Mouse (Mus musculus) brain, embryonic 14.5 days (tissue): Measurements from ENCODE around the gene Kcnj3. TPM values are rescaled to one million over a fixed set of nuclear protein-coding genes. Genes with fewer than 3 reads are reported as not detected.

Experiments used
- DNase-seq: peaks from one replicate; pipeline ENCODE4 v3.0.0-alpha.2; 2011; ENCODE audit warnings: low read depth
- CTCF ChIP-seq: fragments of 200-500 bp; IDR thresholded peaks from 2 replicates; pipeline ENCODE4 v1.5.1; 2012; ENCODE audit warnings: inconsistent platforms, mild to moderate bottlenecking, moderate library complexity, borderline replicate concordance; ENCODE audit not compliant: insufficient read depth, insufficient read length; ENCODE audit errors: extremely low read depth
- POLR2A ChIP-seq: fragments of 200-500 bp; IDR thresholded peaks from 2 replicates; pipeline ENCODE4 v1.6.1; 2012; ENCODE audit warnings: mild to moderate bottlenecking, inconsistent platforms, borderline replicate concordance; ENCODE audit not compliant: poor library complexity, insufficient read depth, insufficient read length, severe bottlenecking; ENCODE audit errors: extremely low read depth
- polyA plus RNA-seq: library from polyadenylated mRNA; depleted of rRNA; stranded (reverse); fragments of >200 nt; gene quantifications from 2 replicates; pipeline ENCODE4 v1.2.3, GENCODE M21; 2012; rRNA removed

Kcnj3 gene
- 5.2 and 8.6 TPM in 2 replicates for polyA plus RNA-seq

DNA sequence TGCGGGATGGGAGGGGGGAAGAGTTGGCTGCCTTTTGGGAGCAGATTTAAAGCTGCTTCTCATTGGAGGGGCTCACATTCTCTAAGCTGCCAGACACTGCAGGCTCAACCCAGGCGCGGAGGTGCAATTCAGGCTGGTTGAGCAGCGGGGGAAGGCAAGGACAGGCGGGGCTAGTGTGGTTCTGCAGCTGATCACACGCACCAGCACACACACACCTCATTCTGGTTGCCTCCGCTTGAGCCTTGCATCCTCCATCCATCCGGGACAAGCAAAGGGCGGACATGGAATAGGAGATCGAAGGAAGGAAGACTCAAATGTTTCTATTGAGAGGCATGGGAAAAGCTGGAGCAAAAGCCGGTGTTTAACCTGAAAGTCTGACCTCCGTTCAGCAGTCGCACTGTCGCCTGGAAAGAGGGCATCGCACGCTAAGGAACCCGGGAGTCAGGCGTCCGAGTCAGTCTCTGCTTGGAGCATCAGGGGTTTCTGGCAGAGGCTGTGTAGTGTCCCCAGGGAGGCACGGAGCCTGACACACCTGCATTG is at the start of gene Kcnj3:
Kcnj3 (plus strand) TSS at position 250 of the 540 bp plus-strand sequence.
- DNase-seq, result peak; percentile 85
- no peak for TF ChIP-seq CTCF
- TF ChIP-seq POLR2A, result no peak

DNA sequence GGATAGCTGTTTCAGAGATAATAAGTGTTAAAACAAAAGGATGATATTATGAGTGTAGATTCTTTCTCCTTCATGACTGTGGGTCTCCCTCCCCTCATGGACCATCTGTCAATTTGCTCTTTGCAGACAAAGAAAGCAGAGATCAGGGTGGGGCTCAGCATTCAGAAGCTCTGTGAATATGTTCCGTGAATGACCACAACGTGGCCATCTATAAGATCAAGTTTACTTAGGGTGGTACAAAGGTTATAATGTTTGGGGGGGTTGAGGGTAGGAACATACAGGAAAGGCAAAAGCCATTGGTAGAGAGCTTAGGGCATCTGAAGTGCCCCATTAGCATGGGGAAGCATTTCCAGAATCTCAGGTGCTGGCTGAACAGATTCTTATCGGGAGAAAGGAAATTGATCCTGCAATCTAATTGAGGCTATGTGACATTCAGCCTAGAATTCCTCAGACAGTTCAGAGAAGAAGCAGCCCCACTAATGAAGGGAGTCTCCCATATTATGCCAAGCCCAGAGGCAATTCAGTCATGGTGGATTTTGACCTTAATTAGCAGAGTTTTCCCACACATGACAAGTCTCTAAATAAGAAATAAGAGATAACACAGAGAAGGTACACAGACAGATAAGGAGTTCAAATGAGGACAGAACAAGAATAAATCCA is 45.3 kb upstream of the Kcnj3 start:
- no peak for TF ChIP-seq POLR2A
- no peak for TF ChIP-seq CTCF
- peak; percentile 45 for DNase-seq

DNA sequence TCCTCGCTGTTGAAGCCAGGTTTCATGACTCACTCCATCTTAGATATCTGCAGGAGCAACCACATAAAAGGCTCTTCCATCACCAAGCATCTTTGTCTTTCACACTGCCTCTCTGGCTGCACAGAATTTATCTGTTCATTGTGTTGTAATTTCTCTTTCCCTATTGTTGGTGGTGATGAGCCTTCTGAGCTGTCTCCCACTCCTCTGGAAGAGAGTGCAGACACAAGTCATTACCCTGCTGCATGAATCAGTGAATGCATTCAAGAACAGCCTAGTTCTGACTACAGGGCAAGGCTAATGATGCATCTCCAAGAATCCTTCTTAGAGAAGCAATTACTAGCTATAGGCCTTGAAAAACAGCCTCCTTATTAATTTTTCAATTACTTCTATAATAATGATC is 30.5 kb upstream of the Kcnj3 start:
- peak; percentile 28 for DNase-seq
- TF ChIP-seq CTCF, result no peak
- TF ChIP-seq POLR2A, result no peak

DNA sequence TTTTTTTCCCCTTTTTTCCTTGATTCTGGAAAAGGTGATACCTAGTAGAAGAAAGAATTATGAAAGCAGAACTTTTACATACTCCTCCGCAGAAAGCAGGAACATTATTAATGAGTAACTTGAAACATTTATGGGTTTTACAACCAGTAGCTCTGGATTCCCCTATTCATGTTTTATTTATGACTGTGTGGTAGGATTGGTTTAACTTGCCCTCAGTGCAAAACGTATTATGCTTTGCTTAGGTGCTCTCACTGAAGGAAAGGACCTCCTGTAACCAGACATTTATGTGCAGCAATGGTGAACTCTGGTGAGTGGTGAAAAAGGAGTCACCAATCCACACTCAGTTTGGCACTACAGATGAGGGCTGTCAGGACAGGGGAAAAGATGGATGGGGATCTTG is 8.1 kb upstream of the Kcnj3 start:
- TF ChIP-seq CTCF (no peak), POLR2A (no peak)
- no peak for DNase-seq

DNA sequence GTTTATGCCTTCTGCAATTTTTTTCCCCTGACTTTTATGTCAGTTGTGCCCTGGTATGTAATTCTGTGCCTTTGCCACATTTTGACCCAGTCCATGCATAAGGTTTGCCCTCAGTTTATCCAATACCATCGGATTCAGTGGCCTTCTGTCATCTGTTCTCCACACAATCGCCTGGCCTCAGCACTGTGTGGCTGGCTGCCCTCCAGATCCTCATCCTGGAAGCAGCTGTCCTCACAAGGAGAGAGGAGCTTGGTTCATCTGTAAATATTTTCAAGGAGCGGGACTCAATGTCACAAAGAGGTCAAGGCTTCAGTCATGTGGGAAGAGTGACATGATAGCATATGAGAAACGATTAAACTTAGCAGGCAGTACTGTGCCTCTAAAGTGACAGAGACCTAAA is 3.7 kb upstream of the Kcnj3 start:
- TF ChIP-seq POLR2A, result no peak
- TF ChIP-seq CTCF, result no peak
- peak; percentile 18 for DNase-seq

DNA sequence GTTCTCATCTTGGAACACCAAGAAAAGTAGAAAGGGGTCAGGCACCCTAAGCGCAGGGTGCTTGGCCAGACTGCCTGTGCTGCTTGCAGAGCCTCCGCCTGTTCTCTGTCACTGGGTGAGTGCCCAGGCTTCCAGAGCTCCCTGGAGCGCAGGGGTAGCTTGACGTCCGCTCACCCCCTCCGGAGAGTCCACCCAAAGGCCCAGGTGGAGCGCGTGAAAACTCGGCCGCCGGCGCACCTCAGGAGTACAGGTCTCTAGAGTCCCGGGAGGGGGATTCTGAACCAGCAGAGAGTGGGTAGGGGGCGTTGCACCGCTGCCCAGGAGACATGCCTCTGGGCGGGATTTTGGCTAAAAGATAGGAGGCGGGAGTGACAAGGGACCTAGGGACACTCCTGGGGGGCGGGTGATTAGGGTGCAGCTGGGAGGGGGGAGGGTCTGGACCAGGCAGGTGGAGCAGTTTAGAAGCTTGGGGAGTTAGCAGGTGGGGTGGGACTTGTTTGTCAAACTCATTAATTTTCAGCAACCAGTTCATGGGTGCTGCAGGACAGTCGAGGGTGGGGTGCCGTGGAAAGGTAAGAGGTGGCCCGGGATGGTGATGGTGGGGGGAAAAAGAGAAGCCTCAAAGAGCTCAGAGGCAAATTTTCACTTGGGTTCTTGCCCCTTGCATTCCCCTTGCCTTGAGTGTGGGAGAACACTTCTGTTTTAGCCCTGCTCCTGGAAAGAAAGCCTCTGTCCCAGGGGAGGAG is 664 bp downstream of the Kcnj3 start:
- no peak for TF ChIP-seq CTCF
- TF ChIP-seq POLR2A, result no peak
- no peak for DNase-seq

DNA sequence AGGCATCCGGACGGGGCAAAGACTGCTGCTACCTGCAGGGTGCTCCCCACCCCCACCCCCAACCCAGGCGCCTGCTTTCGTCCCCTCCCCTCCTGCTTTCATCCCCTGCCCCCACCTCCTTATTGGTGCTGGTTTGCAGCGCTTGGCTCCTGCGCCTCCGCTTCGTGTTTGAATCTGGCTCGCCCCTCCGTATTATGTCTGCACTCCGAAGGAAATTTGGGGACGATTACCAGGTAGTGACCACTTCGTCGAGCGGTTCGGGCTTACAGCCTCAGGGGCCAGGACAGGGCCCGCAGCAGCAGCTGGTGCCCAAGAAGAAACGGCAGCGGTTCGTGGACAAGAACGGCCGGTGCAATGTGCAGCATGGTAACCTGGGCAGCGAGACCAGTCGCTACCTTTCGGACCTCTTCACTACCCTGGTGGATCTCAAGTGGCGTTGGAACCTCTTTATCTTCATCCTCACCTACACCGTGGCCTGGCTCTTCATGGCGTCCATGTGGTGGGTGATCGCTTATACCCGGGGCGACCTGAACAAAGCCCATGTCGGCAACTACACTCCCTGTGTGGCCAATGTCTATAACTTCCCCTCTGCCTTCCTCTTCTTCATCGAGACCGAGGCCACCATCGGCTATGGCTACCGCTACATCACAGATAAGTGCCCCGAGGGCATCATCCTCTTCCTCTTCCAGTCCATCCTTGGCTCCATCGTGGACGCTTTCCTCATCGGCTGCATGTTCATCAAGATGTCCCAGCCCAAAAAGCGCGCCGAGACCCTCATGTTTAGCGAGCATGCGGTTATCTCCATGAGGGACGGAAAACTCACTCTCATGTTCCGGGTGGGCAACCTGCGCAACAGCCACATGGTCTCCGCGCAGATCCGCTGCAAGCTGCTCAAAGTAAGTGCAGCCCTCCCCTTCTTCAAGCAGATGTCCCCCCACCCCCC is 1.5 kb downstream of the Kcnj3 start:
- no peak for TF ChIP-seq CTCF
- TF ChIP-seq POLR2A, result no peak
- peak; percentile 63 for DNase-seq

DNA sequence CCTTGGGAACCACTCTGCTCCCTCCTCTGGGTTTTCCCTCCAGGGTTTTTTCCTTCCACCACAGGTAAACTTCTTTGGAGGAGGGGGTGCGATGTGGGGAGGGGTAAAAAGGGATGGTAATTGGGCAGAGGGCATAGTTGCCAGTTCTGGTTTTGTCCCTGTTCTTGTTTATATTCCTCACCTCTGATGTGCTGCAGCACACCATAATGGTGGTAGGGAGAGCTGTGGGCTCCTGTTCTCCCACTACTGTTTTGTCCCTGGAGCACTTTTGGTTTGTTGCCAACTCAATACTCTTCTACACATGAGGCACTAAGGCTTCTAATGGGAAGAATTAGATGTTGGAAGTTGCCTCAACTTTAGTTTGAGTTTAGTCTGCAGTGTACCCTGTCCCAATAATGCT is 2.2 kb downstream of the Kcnj3 start:
- DNase-seq, result peak; percentile 50
- no peak for TF ChIP-seq POLR2A
- TF ChIP-seq CTCF, result no peak

DNA sequence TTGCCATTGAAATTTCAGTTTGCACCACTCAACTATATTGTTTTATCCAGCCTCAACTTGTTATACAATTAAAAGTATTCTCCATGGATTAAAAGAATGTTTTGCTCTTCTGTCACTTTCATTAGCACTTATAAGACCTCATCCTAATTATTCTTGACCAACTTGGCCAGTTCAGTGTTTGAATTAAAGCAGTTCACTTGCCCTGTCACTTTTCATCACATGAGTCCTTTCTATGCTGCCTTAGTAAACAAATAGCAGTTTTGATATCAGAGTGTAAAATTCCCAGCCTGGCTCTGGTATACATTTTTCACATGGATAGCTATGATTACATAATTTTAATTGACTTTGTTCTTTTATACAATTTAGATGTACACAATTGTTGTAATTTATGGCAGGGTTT is 3.4 kb downstream of the Kcnj3 start:
- TF ChIP-seq CTCF (no peak), POLR2A (no peak)
- no peak for DNase-seq

DNA sequence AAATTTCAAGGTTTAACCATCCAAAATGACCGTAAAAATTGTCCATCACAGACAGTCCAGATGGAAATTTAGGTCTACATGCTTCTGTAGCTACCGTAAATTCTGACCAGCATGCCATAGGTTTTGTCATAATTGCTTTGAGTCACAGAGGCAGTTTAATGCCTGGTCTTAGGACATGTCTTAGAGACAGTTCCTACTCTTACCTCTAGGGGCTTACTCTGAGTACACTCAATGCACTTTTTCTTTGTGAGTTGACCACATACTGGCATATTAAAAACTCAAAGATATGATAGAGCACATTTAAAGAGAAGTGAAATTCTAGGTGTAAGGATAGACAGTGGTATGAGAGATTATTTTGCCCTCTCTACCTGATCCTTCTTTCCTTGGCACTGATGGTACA is 6.2 kb downstream of the Kcnj3 start:
- no peak for DNase-seq
- TF ChIP-seq POLR2A (no peak), CTCF (no peak)

DNA sequence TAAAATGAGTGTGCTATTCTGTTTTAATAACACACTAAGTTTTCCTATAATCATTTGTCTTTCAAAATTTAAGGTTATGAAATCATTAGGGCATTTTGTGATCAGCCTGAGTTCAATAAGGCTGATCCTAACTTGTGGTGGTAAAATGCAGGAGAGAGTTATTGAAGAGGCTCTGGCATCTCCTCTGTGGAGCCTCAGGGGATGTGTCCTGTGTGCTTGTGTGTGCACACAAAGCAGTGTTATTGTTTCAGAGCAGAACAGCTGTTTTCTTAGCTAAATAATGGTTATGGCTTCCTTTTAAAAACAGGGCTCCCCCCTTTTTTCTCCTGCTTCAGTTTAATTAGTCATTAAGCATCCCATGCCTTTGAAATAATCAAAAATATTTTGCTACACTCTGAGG is 11.5 kb downstream of the Kcnj3 start:
- no peak for DNase-seq
- no peak for TF ChIP-seq POLR2A
- TF ChIP-seq CTCF, result no peak
